Mouse (Mus musculus) liver, embryonic 14.5 days (tissue): ENCODE measurements around the gene Cd28.

Experiments used
- CTCF ChIP-seq: IDR thresholded peaks from 2 replicates; pipeline ENCODE4 v1.5.1; 2016; ENCODE audit warnings: antibody characterized with exemption, low read depth, control low read depth
- EP300 ChIP-seq: IDR thresholded peaks from 2 replicates; pipeline ENCODE4 v1.6.1; 2016; ENCODE audit warnings: antibody characterized with exemption, low read depth

GRCm38 (mm10) chr1:60776906-60777305 is 60.3 kb downstream of the Cd28 start:
- TF ChIP-seq CTCF, result no peak
- TF ChIP-seq EP300, result no peak
